In genomic region chr7:133637361-133638305, GRCm38 (mm10) we compare ENCODE assay signal across 8 mouse cellular contexts. TPM values are rescaled to one million over a fixed set of nuclear protein-coding genes. Genes with fewer than 3 reads are reported as not detected.
DNase-seq lines count a peak whose midpoint lies in the region; ATAC-seq and TF ChIP-seq lines count a peak whose summit lies in the region.

Edrf1 (plus strand) TSS chr7:133637543.

- no peaks in the 10 kb centered on the region for H3K27me3 ChIP-seq in megakaryocyte, embryonic 14.5 days (replicated peaks)

- peak; percentile 94 for ATAC-seq in activated CD4-positive, CD25-positive, alpha-beta regulatory T cell, adult 4 months

- H3K4me3 ChIP-seq in cortical plate, adult 2 months (ENCODE audit: insufficient read depth, low read length), result peak within 1 kb of the TSS; percentile 79
- peak within 1 kb of the TSS; percentile 99 for H3K4me3 ChIP-seq in megakaryocyte, embryonic 14.5 days (replicated peaks)

- TF ChIP-seq CTCF in cortical plate, adult 2 months (IDR thresholded peaks at IDR 0.05; ENCODE audit: extremely low read depth, insufficient read depth, low read length), result no peak

- TF ChIP-seq POLR2A in cortical plate, adult 2 months (IDR thresholded peaks at IDR 0.05; ENCODE audit: extremely low read depth, insufficient read depth, low read length), result peak; percentile 87

- no peaks in the 10 kb centered on the region for H3K9me3 ChIP-seq in megakaryocyte, embryonic 14.5 days

- peaks cover 33% of the 10 kb centered on the region for H3K36me3 ChIP-seq in megakaryocyte, embryonic 14.5 days (replicated peaks; ENCODE audit: low read length)

- H3K27ac ChIP-seq in cortical plate, adult 2 months (ENCODE audit: insufficient read depth, low read length), result peak within 1 kb of the TSS; percentile 43; the same call in 1 of the 2 replicates

- H3K4me1 ChIP-seq in cortical plate, adult 2 months (ENCODE audit: control insufficient read depth, insufficient read depth, low read length), result peaks cover 2% of the 10 kb centered on the region; the same call in 1 of the 2 replicates
- H3K4me1 ChIP-seq in megakaryocyte, embryonic 14.5 days, result peaks cover 14% of the 10 kb centered on the region

- peak; percentile 97 to 99 for DNase-seq in gastrocnemius, adult 8-10 months (ENCODE audit: low spot score in 2 of 2)
- DNase-seq in hindlimb bud, embryonic 11.5 days (ENCODE audit: extremely low spot score, low read depth, low spot score), result peak; percentile 99
- peak; percentile 87 to 98 for DNase-seq in left cerebral cortex, adult 8-10 months (ENCODE audit: low spot score in 2 of 2)
- peak; percentile 99 for DNase-seq in right cerebral cortex, postnatal 10 days (ENCODE audit: low spot score in 2 of 2)
- peak; percentile 93 for DNase-seq in urinary bladder, postnatal 25 days (ENCODE audit: low spot score)

RNA-seq across cellular contexts. Expression of gene Edrf1, which starts in this region (rescaled TPM):
- polyA plus RNA-seq in activated CD4-positive, CD25-positive, alpha-beta regulatory T cell, adult 4 months (2017; shearing (Covaris generic)), result 10 to 100 TPM; 10.2 to 11.7 TPM
- polyA plus RNA-seq in cortical plate, adult 2 months (2012; rRNA removed), result 20.2 and 22.2 TPM in 2 replicates
- 1 to 10 TPM; 6.2 to 8.1 (median 7.8) TPM for total RNA-seq in gastrocnemius, adult 8-10 months (2022)
- 10 to 100 TPM; 22.1 to 24.3 (median 22.8) TPM for total RNA-seq in left cerebral cortex, adult 8-10 months (2022)
- 1.2 TPM in 1 of 2 replicates, not detected in the other for polyA plus RNA-seq in megakaryocyte, embryonic 14.5 days (2012; ENCODE audit: insufficient read depth, low replicate concordance)

Comparison
In these comparisons a context has a peak if more than half of its experiments do, and no peak if none do; other contexts are left out.
1. Peak in every context shown above with its lines: DNase-seq, ATAC-seq, H3K4me3 ChIP-seq and H3K27ac ChIP-seq.